Mouse (Mus musculus) 3T3-L1 (cell line): ENCODE results near the gene 1110051M20Rik.
"Not testable (repeated sequence)": the region's sequence is repeated elsewhere in the genome, so short reads cannot be mapped to it uniquely, and the experiment has no call there.

Source experiments
- DNase-seq: peaks from one replicate; pipeline ENCODE4 v3.0.0-alpha.2; 2015; ENCODE audit warnings: low read depth, low spot score

The 1110051M20Rik gene

DNA sequence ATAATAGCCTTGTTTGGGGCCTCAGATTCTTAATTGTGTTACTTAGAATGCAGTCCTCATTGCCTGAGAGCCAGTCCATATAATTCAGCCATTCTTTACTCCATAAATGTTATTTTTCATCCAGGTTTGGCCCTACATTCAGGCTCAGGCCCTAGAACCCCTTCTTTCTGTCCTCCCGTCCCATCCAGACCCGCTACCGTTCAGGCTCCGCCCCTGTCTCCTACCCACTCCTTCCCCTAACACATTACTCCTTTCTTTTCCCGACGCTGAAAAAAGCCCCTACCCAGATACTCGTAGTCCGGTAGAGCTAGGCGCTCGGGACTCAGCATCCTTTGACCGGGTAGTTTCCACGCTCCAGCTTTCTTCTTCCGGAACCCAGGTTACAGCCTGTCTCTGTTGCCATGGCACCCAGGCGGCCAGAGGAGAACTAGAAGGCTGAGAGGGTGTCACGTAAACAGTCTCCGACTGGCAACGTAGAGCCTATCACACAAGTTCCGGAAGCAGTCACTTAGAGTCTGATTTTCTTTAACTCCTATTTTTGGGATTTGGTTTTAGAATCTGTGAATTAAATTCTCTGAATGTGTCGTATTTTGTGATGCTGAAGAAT lies at the start of gene 1110051M20Rik:
TSS of gene 1110051M20Rik (minus strand) at position 419 of the 607 bp plus-strand sequence.
- peak; percentile 98 for DNase-seq

GRCm38 (mm10) chr2:91493981-91494380 lies 49.5 kb upstream of the 1110051M20Rik start:
- DNase-seq: no peak

GRCm38 (mm10) chr2:91492071-91492635 lies 47.6 kb upstream of the 1110051M20Rik start:
- DNase-seq: no peak

- DNase-seq: not testable (repeated sequence)
Measured at GRCm38 (mm10) chr2:91487295-91487694, 42.8 kb upstream of the 1110051M20Rik start.

DNA sequence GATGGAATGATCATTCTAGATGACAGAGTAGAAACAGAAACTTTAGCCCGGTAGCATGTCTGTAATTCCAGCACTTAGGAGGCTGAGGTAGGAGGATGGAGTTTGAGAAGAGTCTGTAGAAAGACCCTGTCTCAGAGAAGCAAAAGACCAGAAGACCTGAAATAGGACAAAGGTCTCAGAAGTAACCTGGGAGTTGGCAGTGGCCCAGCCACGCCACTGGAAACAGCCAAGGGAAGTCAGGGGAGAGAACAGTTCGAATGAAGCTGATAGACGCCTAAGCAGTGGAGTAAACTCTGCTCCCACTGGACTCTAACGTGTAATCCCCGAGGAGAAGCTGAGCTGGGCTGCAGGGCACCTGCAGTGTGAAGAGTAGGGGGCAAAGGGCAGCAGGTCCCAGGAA lies 40.8 kb upstream of the 1110051M20Rik start:
- no peak for DNase-seq

DNA sequence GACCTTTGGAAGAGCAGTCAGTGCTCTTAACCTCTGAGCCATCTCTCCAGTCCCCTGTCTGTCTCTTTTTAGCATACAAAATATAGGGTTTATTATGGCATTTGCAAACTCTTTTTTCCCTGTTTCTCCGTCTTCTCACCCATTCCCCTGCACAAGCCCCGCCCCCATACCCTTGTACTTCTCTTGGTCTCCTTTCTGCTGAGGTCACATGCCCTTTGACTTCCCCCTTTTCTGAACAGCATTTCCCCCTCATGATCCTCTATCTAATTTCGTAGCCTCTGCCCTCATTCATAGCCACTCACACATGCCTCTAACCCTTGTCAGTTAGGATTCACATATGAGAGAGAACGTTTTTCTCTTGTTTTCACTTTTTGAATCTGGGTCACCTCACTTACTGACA lies 40.2 kb upstream of the 1110051M20Rik start:
- DNase-seq: no peak

DNA sequence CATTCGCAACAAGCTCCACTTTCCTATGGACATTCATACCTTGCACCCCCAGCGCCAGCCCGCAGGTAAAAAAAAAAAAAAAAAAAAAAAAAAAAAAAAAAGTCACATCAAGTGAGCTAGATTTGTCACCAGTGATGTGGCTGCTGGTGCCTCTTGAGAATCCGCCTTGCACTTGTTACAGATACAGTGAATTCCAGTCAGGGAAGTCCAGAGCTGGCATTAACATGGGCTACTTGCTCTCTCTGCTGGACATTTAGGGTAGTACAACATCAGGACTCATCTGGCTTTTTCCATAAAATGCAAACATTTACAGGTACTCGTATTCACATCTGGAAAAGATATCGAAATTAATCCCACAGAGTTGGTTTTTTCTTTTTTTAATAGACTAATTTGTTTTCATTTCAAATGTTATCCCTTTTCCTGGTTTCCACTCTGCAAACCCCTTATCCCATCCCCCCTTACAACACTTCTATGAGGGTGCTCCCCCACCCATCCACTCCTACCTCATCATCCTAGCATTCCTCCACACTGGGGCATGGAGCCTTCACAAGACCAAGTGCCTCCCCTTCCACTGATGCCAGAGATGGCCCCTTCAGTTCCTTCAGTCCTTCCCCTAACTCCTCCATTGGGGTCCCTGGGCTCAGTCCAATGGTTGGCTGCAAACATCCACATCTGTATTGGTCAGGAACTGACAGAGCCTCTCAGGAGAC lies 36.5 kb upstream of the 1110051M20Rik start:
- peak; percentile 91 for DNase-seq

DNA sequence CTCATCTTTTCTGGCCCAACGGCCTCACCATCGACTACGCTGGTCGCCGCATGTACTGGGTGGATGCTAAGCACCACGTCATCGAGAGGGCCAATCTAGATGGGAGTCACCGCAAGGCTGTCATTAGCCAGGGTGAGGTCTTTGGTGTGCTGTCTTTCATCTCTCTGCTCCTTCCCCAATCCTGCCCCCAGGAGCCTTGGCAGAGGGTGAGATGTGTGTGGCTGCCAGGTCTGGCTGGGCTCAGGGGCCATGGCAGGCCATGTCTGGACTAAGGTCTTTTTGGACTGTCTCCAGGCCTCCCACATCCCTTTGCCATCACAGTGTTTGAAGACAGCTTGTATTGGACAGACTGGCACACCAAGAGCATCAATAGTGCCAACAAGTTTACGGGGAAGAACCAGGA lies 35.9 kb upstream of the 1110051M20Rik start:
- DNase-seq: no peak

DNA sequence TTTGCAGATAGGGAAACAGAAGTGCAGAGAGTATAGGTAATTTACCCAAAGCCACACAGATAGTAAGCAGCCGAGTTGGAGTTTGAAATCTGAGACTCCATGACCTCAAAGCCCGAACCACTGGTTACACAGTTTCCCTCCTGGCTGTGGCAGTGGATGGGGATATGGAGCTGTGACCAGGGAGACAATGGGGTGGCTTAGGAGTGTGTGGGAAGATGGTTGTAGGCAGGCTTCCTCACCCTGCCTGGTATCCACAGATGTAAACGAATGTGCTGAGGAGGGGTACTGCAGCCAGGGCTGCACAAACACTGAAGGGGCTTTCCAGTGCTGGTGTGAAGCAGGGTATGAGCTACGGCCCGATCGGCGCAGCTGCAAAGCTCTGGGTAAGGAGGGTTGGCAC lies 32.3 kb upstream of the 1110051M20Rik start:
- no peak for DNase-seq

DNA sequence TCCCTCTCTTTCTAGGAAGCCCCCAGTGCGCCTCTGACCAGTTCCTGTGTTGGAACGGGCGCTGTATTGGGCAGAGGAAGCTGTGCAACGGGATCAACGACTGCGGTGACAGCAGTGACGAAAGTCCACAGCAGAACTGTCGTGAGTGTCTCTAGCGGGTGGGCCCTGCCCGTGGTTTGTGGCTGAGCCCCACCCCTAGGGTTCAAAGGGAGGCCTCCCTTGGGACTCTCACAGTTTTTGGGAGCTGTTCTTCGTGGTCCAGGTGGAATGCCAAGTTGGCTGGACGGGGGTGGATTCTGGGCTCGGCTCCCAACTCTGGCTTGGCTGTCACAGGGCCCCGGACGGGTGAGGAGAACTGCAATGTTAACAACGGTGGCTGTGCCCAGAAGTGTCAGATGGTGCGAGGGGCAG lies 31.8 kb upstream of the 1110051M20Rik start:
- DNase-seq: peak; percentile 82

DNA sequence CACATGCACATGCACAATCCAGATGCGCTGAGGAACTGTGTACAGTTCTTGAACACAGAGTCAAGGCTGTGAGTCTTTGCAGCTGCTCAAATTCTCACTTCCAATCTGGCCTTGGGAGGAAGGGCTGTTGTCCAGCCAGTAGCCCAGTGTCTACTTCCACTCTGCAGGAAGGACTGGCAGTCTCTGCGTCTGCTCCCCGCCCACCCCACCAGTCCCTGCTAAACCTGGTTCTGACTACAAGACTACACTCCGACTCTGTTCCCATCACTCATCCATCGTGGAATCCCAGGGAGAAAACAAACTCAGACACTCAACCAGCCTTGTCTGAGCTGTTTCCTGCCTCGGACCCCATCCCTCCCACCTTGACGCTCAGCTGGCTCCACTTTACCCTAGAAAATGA lies 31.3 kb upstream of the 1110051M20Rik start:
- DNase-seq: peak; percentile 58

GRCm38 (mm10) chr2:91474358-91474757 lies 29.9 kb upstream of the 1110051M20Rik start:
- no peak for DNase-seq

GRCm38 (mm10) chr2:91470055-91470647 lies 25.6 kb upstream of the 1110051M20Rik start:
- no peak for DNase-seq

DNA sequence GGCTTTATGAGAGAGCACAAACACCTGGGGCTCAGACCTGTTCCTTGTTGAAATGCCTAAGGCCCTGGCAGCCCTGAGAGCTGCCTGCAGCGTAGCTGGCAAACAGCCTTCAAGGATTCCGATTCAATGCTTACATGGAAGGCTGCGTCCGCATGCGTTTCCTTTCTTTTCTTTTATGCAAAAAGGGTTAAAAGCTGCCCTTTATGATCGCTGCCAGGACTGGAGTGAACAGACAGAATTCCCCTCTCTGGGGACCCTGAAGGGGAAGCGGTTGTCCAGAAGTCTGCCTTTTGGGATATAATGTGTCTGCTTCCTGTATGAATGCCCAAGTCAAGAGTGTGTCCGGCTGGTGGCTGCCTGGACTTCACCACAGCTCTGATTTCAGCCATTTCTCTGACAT lies 23.1 kb upstream of the 1110051M20Rik start:
- no peak for DNase-seq

DNA sequence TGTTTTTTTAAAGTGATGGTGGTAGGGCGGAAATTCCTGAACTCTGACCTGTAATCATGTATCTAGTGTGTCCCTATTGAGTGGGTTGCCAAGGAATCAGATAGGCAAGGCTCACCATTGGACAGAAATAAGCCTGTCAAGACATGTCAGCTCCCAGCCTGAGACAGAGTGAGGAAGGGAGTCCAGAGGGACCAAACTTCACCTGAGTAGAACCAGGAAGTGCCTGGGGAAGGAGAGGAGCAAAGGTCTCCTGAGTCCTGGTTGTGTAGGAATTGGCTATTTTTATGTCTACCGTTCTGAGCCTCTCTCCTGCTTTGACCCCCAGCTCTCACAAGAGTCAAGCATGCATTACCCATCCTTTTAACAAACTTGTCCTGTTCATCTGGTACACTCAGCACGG lies 21.4 kb upstream of the 1110051M20Rik start:
- no peak for DNase-seq

GRCm38 (mm10) chr2:91462681-91463080 lies 18.2 kb upstream of the 1110051M20Rik start:
- no peak for DNase-seq

- DNase-seq: no peak
Measured at GRCm38 (mm10) chr2:91462196-91462595, 17.7 kb upstream of the 1110051M20Rik start.

DNA sequence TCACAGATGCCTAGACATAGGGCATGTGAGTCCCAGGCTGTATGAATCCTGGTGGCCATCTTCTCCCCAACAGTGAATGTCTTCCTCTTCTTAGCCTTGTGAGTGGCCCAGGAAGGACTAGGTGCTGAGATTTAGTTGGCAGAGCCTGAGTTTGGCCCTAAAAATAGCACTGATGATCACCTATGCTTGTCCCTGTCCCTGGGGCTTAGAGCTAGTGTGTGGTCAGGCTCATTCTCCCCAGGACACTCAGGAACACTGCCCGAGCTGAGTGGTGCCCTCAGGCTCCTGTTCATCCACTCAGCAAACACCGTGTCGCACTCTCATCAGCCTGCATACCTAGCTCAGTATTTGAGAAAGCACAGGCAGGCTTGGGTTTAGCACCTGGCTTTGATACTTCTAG lies 16.8 kb upstream of the 1110051M20Rik start:
- DNase-seq: no peak

- no peak for DNase-seq
Measured at GRCm38 (mm10) chr2:91460771-91461170, 16.3 kb upstream of the 1110051M20Rik start.

DNA sequence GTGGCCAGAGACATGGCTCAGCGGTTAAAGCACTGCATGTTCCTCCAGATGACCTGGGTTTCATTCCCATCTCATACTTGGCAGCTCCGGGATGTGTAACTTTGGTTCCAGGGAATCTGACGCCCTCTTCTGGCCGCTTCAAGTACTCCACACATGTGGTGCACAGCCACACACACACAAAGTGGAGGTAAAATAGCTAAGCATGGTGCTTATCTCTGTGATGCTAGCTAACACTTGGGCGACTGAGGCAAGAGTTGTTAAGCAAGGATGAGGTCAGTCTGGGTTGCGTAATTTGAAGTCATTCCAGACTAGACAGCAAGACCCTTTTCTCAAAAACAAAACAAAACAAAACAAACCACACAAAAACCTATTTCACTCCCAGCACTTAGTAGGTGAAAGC lies 15.6 kb upstream of the 1110051M20Rik start:
- DNase-seq: no peak

DNA sequence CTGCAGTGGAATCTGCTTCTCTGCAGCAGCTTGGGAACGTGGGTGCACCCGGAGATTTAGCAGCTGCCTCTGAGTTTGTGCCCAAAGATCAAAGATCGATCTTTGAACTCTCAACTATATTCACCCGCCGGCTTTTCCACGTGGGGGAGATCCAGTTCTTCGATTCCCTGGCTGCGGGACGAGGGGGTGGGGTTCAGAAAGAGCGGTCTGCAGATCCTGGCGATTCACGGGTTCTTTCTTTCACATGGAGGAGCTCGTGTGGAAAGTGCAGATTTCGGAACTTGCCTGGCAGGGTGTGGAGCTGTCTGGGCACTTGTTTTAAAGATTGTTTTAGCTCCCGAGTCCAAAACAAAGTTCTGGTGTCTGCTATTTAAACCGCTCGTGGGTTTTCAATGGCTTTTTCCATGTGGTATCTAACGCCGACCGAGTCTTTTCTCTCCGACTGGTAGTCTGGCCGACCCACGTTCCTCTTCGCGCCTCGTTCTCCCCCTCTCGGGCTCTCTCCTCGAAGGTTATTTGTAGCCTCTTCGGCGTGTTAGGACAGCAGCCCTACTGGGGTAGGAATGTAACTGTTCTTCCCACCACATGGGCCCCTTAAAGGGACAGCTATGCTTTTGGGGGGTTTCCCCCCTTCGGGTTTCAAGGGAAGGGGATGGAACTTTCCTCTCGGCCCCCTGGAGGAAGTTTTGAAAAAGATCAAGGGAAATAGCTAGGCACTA lies 14.3 kb upstream of the 1110051M20Rik start:
- DNase-seq: peak; percentile 23

- peak; percentile 34 for DNase-seq
Measured at GRCm38 (mm10) chr2:91458252-91458672, 13.8 kb upstream of the 1110051M20Rik start.
